ENCODE assay signal across 8 mouse cellular contexts in genomic region chr13:30336913-30337312, GRCm38 (mm10). TPM values are rescaled to one million over a fixed set of nuclear protein-coding genes. Genes with fewer than 3 reads are reported as not detected.
DNase-seq lines count a peak whose midpoint lies in the region; ATAC-seq and TF ChIP-seq lines count a peak whose summit lies in the region.

No protein-coding gene starts in this region.

- peak overlapping the region; percentile 52 for H3K4me3 ChIP-seq in embryonic facial prominence, embryonic 14.5 days (ENCODE audit: low read depth, low read length)
- H3K4me3 ChIP-seq in intestine, embryonic 15.5 days (replicated peaks), result peak overlapping the region; percentile 50
- peak overlapping the region; percentile 58 for H3K4me3 ChIP-seq in midbrain, embryonic 12.5 days
- H3K4me3 ChIP-seq in thymus, adult 2 months (ENCODE audit: control insufficient read depth, insufficient read depth, low read length), result no peak overlapping the region

- no peaks in the 10 kb centered on the region for H3K36me3 ChIP-seq in embryonic facial prominence, embryonic 14.5 days (ENCODE audit: control insufficient read depth, insufficient read depth, low read length)
- H3K36me3 ChIP-seq in intestine, embryonic 15.5 days, result no peaks in the 10 kb centered on the region
- no peaks in the 10 kb centered on the region for H3K36me3 ChIP-seq in midbrain, embryonic 12.5 days
- H3K36me3 ChIP-seq in thymus, adult 2 months (ENCODE audit: control insufficient read depth, insufficient read depth, low read length), result no peaks in the 10 kb centered on the region

- H3K4me1 ChIP-seq in embryonic facial prominence, embryonic 14.5 days (ENCODE audit: control insufficient read depth, insufficient read depth, low read length), result peaks cover 5% of the 10 kb centered on the region; the same call in 1 of the 2 replicates
- H3K4me1 ChIP-seq in intestine, embryonic 15.5 days (replicated peaks), result 0 out of 2 replicates have a peak, but pooled peaks cover 3% of the 10 kb centered on the region
- H3K4me1 ChIP-seq in midbrain, embryonic 12.5 days, result peaks cover 8% of the 10 kb centered on the region; the same call in 1 of the 2 replicates
- H3K4me1 ChIP-seq in thymus, adult 2 months (replicated peaks; ENCODE audit: control insufficient read depth, insufficient read depth, low read length), result no peaks in the 10 kb centered on the region

- no peak for TF ChIP-seq POLR2A in thymus, adult 2 months (IDR thresholded peaks at IDR 0.05; ENCODE audit: control insufficient read depth, extremely low read depth, insufficient read depth, low read length, poor library complexity)

- peak; percentile 12 for DNase-seq in embryo, embryonic 10 days (ENCODE audit: low spot score)
- DNase-seq in embryo, embryonic 11 days, result no peak
- no peak for DNase-seq in embryonic facial prominence, embryonic 14.5 days (ENCODE audit: low spot score)
- DNase-seq in right cerebral cortex, postnatal 25 days, result no peak
- no peak for DNase-seq in cerebellum, adult 11-12 months
- no peak for DNase-seq in thymus, adult 2 months

- no peak for TF ChIP-seq CTCF in thymus, adult 2 months (IDR thresholded peaks at IDR 0.05; ENCODE audit: borderline replicate concordance, control insufficient read depth, extremely low read depth, insufficient read depth, low read length, poor library complexity)

- ATAC-seq in embryonic facial prominence, embryonic 14.5 days (ENCODE audit: low read depth), result no peak
- ATAC-seq in intestine, embryonic 15.5 days, result no peak
- peak; percentile 23; the same call in 1 of the 2 replicates for ATAC-seq in midbrain, embryonic 12.5 days (ENCODE audit: low FRiP score, low read depth)

- H3K9me3 ChIP-seq in embryonic facial prominence, embryonic 14.5 days (ENCODE audit: control insufficient read depth, low read length), result no peaks in the 10 kb centered on the region
- no peaks in the 10 kb centered on the region for H3K9me3 ChIP-seq in intestine, embryonic 15.5 days
- no peaks in the 10 kb centered on the region for H3K9me3 ChIP-seq in midbrain, embryonic 12.5 days

- peak overlapping the region; percentile 95 for H3K4me2 ChIP-seq in embryonic facial prominence, embryonic 14.5 days (ENCODE audit: low read depth, low read length)
- H3K4me2 ChIP-seq in intestine, embryonic 15.5 days (replicated peaks), result peak overlapping the region; percentile 97
- H3K4me2 ChIP-seq in midbrain, embryonic 12.5 days (replicated peaks), result peak overlapping the region; percentile 98

- peak overlapping the region; percentile 62 for H3K9ac ChIP-seq in embryonic facial prominence, embryonic 14.5 days (ENCODE audit: low read depth, low read length)
- no peak overlapping the region for H3K9ac ChIP-seq in intestine, embryonic 15.5 days
- H3K9ac ChIP-seq in midbrain, embryonic 12.5 days (replicated peaks), result peak overlapping the region; percentile 65; the same call in 1 of the 2 replicates

- 27% methylated on average over 9 of the region's 9 CpGs for WGBS in embryonic facial prominence, embryonic 14.5 days
- WGBS in intestine, embryonic 15.5 days, result 35% methylated on average over 9 of the region's 9 CpGs
- 24% methylated on average over 9 of the region's 9 CpGs for WGBS in midbrain, embryonic 12.5 days
- WGBS in thymus, adult 2 months, result 48% methylated on average over 9 of the region's 9 CpGs

- H3K27ac ChIP-seq in embryonic facial prominence, embryonic 14.5 days (replicated peaks; ENCODE audit: low read depth, low read length), result no peak overlapping the region
- no peak overlapping the region for H3K27ac ChIP-seq in intestine, embryonic 15.5 days
- no peak overlapping the region for H3K27ac ChIP-seq in midbrain, embryonic 12.5 days (replicated peaks)
- H3K27ac ChIP-seq in thymus, adult 2 months (ENCODE audit: control insufficient read depth, insufficient read depth, low read length), result no peak overlapping the region

- H3K27me3 ChIP-seq in embryonic facial prominence, embryonic 14.5 days (replicated peaks; ENCODE audit: control insufficient read depth, insufficient read depth, low read length), result peaks cover 15% of the 10 kb centered on the region
- no peaks in the 10 kb centered on the region for H3K27me3 ChIP-seq in intestine, embryonic 15.5 days (replicated peaks)
- H3K27me3 ChIP-seq in midbrain, embryonic 12.5 days, result peaks cover 13% of the 10 kb centered on the region
- peaks cover 7% of the 10 kb centered on the region for H3K27me3 ChIP-seq in thymus, adult 2 months (ENCODE audit: control insufficient read depth, insufficient read depth, low read length)

RNA-seq across cellular contexts. Expression of gene Agtr1a, which starts 0.7 kb away (rescaled TPM):
- 9.9 and 10.0 TPM in 2 replicates for polyA plus RNA-seq in embryonic facial prominence, embryonic 14.5 days (2014; fragmentation: Nextera tagmentation; extraction: Ambion mirVana)
- 2.3 and 2.4 TPM in 2 replicates for polyA plus RNA-seq in intestine, embryonic 15.5 days (2015; fragmentation: Nextera tagmentation; extraction: Ambion mirVana)
- 1.8 and 2.6 TPM in 2 replicates for polyA plus RNA-seq in midbrain, embryonic 12.5 days (2016; fragmentation: Nextera tagmentation; extraction: Ambion mirVana)
- polyA plus RNA-seq in thymus, adult 2 months (2012; rRNA removed), result 1.4 and 2.9 TPM in 2 replicates
